Comparison of ENCODE assay signal across 7 mouse cellular contexts in genomic region chr7:91495526-91495925, GRCm38 (mm10).
"Had no signal": no experiment of that assay in that cellular context is flagged by ENCODE, and none has a peak within 500 bp of the region (broad histone marks: within the 10 kb centered on the region; RNA-seq: fewer than 3 reads in every experiment).

No protein-coding gene starts in this region.

- DNase-seq: kidney, adult 18-20 months; kidney, postnatal 10 days; kidney, postnatal 4 days; lung, adult 2 months; lung, postnatal 36 days; right cerebral cortex, postnatal 25 days; thymus, postnatal 4 days had no signal
